Mouse (Mus musculus) ES-Bruce4 (cell line): ENCODE results near the gene Gm3187. TPM values are rescaled to one million over a fixed set of nuclear protein-coding genes. Genes with fewer than 3 reads are reported as not detected.
"Not testable (repeated sequence)": the region's sequence is repeated elsewhere in the genome, so short reads cannot be mapped to it uniquely, and the experiment has no call there.

Experiments used
- H3K27ac ChIP-seq: 2 replicates; pipeline ENCODE4 v1.5.1; 2012; ENCODE audit warnings: low read length, inconsistent platforms; ENCODE audit not compliant: insufficient read depth
- H3K27me3 ChIP-seq: 2 replicates; pipeline ENCODE4 v1.6.1; 2012; ENCODE audit warnings: mild to moderate bottlenecking, low read length, inconsistent platforms; ENCODE audit not compliant: control insufficient read depth, poor library complexity, insufficient read depth, severe bottlenecking
- H3K36me3 ChIP-seq: 2 replicates; pipeline ENCODE4 v1.6.1; 2012; ENCODE audit warnings: inconsistent platforms, mild to moderate bottlenecking, low read length, moderate library complexity; ENCODE audit not compliant: control insufficient read depth, poor library complexity, insufficient read depth, severe bottlenecking
- H3K4me1 ChIP-seq: one replicate; pipeline ENCODE4 v1.8.1; 2011; ENCODE audit warnings: low read length; ENCODE audit not compliant: control insufficient read depth, insufficient read depth
- H3K4me3 ChIP-seq: 2 replicates; pipeline ENCODE4 v1.5.1; 2011; ENCODE audit warnings: low read depth, mild to moderate bottlenecking, low read length
- H3K9ac ChIP-seq: 2 replicates; pipeline ENCODE4 v1.6.1; 2012; ENCODE audit warnings: low read depth, mild to moderate bottlenecking, inconsistent platforms; ENCODE audit not compliant: poor library complexity, severe bottlenecking
- H3K9me3 ChIP-seq: replicated peaks from 2 replicates; pipeline ENCODE4 v1.6.1; 2012; ENCODE audit warnings: mild to moderate bottlenecking, low read length, inconsistent platforms; ENCODE audit not compliant: control insufficient read depth, poor library complexity, insufficient read depth, severe bottlenecking
- polyA plus RNA-seq: library from polyadenylated mRNA; stranded (reverse); fragments of >200 nt; gene quantifications from 2 replicates; pipeline ENCODE4 v1.2.4, GENCODE M21; 2011; ENCODE audit warnings: low read depth; ENCODE audit not compliant: missing spikeins, insufficient read depth, insufficient read length

The Gm3187 gene
- polyA plus RNA-seq = not detected in 2 replicates

DNA sequence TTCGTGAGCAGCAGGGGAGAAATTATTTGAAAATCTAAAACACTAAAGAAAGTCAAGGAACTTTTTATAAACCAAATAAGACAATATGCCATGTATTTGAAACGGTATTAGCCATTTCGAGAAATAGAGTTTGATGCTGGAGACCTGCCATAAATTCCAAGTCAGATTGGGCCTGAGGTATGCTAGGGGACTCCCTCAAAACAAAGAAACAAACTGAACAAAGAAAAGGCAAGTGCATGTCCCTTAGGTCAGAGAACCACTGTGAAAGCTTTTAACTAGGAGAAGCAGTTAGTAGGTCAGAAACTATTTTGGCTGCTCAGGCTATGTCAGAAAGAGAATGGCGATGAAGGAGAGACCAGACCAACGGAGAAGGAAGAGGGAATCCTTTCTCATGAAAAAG, at the start of gene Gm3187:
Gm3187 (plus strand) TSS at position 301 of the 400 bp plus-strand sequence.
- not testable (repeated sequence) for H3K9ac ChIP-seq, H3K9me3 ChIP-seq, H3K36me3 ChIP-seq, H3K27me3 ChIP-seq, H3K4me3 ChIP-seq, H3K27ac ChIP-seq, H3K4me1 ChIP-seq

DNA sequence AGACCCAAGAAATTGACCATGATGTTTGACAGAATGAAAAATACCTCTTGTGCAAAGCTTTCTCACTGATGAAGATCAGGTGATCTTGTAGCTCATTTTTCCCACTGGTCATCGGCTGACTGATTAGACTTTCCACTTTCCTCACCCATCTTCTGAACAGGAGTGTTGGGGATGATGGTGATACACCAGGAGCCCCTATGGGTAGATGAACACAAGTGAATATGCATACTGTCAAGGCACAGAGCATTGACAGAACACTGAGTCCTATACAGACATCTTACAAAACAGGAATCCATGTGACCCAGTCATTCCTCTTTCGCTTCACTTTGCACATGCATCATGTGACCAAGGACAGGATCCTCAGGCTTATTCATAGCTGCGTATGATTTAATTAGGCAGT, 28.6 kb upstream of the Gm3187 start, which contains the start of gene Gm3194:
Gm3194 (minus strand) TSS at position 101 of the 400 bp plus-strand sequence.
- H3K4me3 ChIP-seq, H3K27me3 ChIP-seq, H3K9me3 ChIP-seq, H3K4me1 ChIP-seq, H3K36me3 ChIP-seq, H3K9ac ChIP-seq, H3K27ac ChIP-seq: not testable (repeated sequence)

DNA sequence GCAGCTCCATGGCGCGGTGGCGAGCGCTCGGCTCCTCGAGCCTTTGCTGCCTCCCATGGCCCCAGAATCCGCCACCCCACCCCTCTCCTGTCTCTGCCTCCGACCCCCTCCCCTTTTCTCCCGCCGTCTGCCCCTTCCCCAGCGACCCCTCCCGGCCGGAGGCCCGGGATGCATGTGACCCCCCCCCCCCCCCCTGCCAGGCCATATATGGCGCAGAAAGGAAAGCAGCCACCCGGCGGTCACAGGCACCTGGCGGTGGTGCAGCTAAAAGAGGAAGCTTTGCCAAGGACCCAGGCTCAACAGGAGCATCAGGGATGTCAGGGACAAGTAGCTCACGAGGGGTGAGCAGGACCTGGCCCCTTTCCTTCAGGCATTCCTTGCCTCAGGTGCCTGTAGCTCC, 23.5 kb upstream of the Gm3187 start:
- not testable (repeated sequence) for H3K36me3 ChIP-seq, H3K4me1 ChIP-seq, H3K27me3 ChIP-seq, H3K27ac ChIP-seq, H3K9ac ChIP-seq, H3K4me3 ChIP-seq, H3K9me3 ChIP-seq

DNA sequence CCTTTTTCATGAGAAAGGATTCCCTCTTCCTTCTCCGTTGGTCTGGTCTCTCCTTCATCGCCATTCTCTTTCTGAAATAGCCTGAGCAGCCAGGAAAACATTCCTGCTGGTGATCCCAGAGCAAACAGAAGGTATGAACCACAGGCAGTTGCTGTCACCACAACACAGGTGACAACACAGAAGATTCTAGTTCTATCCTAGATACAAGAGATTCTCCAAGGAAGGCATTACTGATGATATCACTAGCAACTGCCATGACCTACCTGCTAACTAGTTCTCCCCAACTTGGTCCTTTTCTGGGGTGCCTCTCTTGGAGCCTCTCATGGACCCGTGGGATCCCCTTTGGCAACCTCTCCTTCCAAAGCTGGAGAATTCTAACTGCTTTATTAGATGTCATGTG, 6.3 kb upstream of the Gm3187 start, which contains the start of gene Gm8246:
Gm8246 (minus strand) TSS at position 101 of the 400 bp plus-strand sequence.
- H3K27me3 ChIP-seq, H3K36me3 ChIP-seq, H3K9ac ChIP-seq, H3K4me3 ChIP-seq, H3K4me1 ChIP-seq, H3K9me3 ChIP-seq, H3K27ac ChIP-seq: not testable (repeated sequence)

DNA sequence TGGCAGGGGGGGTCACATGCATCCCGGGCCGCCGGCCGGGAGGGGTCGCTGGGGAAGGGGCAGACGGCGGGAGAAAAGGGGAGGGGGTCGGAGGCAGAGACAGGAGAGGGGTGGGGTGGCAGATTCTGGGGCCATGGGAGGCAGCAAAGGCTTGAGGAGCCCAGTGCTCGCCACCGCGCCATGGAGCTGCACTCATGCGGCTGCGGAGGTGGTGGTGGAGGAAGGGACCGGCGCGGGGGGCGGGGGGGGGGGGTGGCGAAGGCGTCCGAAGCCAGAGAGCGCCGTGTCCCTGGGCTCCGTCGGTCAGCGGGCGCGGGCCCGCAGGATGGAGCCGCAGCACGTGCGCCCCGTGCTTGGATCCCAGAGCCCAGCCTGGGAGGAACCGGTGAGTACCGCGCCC, 17.4 kb downstream of the Gm3187 start, which contains the start of gene Gm3488:
Gm3488 (plus strand) TSS at position 301 of the 400 bp plus-strand sequence.
- not testable (repeated sequence) for H3K27ac ChIP-seq, H3K9ac ChIP-seq, H3K36me3 ChIP-seq, H3K4me1 ChIP-seq, H3K9me3 ChIP-seq, H3K27me3 ChIP-seq, H3K4me3 ChIP-seq

DNA sequence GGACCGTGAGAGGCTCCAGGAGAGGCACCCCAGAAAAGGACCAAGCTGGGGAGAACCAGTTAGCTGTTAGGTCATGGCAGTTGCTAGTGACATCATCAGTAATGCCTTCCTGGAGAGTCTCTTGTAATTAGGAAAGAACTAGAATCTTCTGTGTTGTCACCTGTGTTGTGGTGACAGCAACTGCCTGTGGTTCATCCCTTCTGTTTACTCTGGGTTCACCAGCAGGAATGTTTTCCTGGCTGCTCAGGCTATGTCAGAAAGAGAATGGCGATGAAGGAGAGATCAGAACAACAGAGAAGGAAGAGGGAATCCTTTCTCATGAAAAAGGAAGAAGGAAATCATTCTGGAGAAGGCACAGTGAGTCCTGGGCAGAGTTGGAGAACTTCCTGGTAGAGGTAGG, 54.2 kb downstream of the Gm3187 start, which contains the start of gene Gm3532:
Gm3532 (plus strand) TSS at position 301 of the 400 bp plus-strand sequence.
- not testable (repeated sequence) for H3K36me3 ChIP-seq, H3K4me3 ChIP-seq, H3K9me3 ChIP-seq, H3K4me1 ChIP-seq, H3K27ac ChIP-seq, H3K27me3 ChIP-seq, H3K9ac ChIP-seq

Other genes with a start within 250 kb of the Gm3187 start
- gene Gm3526, start 223.6 kb upstream of the Gm3187 start, polyA plus RNA-seq = not detected in 2 replicates
- not detected in 2 replicates for gene Gm3542, start 149.3 kb upstream of the Gm3187 start, polyA plus RNA-seq
- gene Gm3500, start 95.2 kb upstream of the Gm3187 start, polyA plus RNA-seq = not detected in 2 replicates
- gene Gm3194, start 28.7 kb upstream of the Gm3187 start, polyA plus RNA-seq = 0.43 TPM in 1 of 2 replicates, not detected in the other
- gene Gm8246, start 6.4 kb upstream of the Gm3187 start, polyA plus RNA-seq = not detected in 2 replicates
- 0.99 and 1.9 TPM in 2 replicates for gene Gm3488, start 17.5 kb downstream of the Gm3187 start, polyA plus RNA-seq
- gene Gm3532, start 54.3 kb downstream of the Gm3187 start, polyA plus RNA-seq = 1.4 TPM in 1 of 2 replicates, not detected in the other
- gene Gm8265, start 148.8 kb downstream of the Gm3187 start, polyA plus RNA-seq = not detected in 2 replicates
- not detected in 2 replicates for gene Gm9603, start 203.2 kb downstream of the Gm3187 start, polyA plus RNA-seq